26 mouse cellular contexts compared by ENCODE assay signal in the genomic region with DNA sequence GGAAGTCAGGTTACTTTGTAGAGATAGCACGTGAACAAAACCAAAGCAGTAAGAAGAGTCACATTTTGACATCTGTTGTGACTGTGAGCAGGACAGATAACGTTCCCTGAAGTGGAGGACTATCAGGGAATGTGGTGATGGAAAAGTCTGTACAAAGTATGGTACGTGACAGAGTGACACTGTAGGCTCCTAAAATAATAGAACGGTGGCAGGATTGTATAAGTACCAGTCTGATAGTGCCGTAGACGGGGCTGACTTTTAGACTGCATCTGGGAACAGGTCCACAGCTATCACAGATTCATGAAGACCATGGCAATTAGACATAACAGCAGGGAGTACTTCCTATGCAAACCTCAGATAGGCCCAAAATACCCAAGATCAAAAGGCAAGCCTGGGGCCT.
"Had no signal": no experiment of that assay in that cellular context is flagged by ENCODE, and none has a peak within 500 bp of the region (broad histone marks: within the 10 kb centered on the region; RNA-seq: fewer than 3 reads in every experiment).

No protein-coding gene starts in this region.

- H3K27ac ChIP-seq: gastrocnemius, adult 2 months; heart, embryonic 10.5 days; hindbrain, embryonic 10.5 days; hindbrain, embryonic 12.5 days; hindbrain, embryonic 14.5 days; intestine, embryonic 15.5 days; layer of hippocampus, adult 2 months; left cerebral cortex, adult 2 months; limb, embryonic 10.5 days; limb, embryonic 12.5 days; liver, embryonic 13.5 days; liver, embryonic 15.5 days had no signal

- H3K4me2 ChIP-seq: hindbrain, embryonic 12.5 days; hindbrain, embryonic 14.5 days; intestine, embryonic 15.5 days; limb, embryonic 12.5 days; liver, embryonic 11.5 days; liver, embryonic 13.5 days; liver, embryonic 15.5 days had no signal

- H3K9me3 ChIP-seq: heart, embryonic 10.5 days; hindbrain, embryonic 10.5 days; hindbrain, embryonic 12.5 days; intestine, embryonic 15.5 days; limb, embryonic 10.5 days; limb, embryonic 12.5 days; liver, embryonic 13.5 days; liver, embryonic 15.5 days had no signal

- ATAC-seq: forebrain, embryonic 16.5 days; hindbrain, embryonic 16.5 days; inflammation-experienced regulatory T-cells, adult 6 months; intestine, embryonic 15.5 days; intestine, postnatal 0 days; liver, postnatal 0 days had no signal

- H3K4me3 ChIP-seq: gastrocnemius, adult 2 months; heart, embryonic 10.5 days; hindbrain, embryonic 10.5 days; hindbrain, embryonic 12.5 days; intestine, embryonic 15.5 days; layer of hippocampus, adult 2 months; left cerebral cortex, adult 2 months; limb, embryonic 10.5 days; limb, embryonic 12.5 days; liver, embryonic 13.5 days; liver, embryonic 15.5 days had no signal

- H3K27me3 ChIP-seq: hindbrain, embryonic 12.5 days; intestine, embryonic 15.5 days; limb, embryonic 12.5 days; liver, embryonic 13.5 days; liver, embryonic 15.5 days had no signal

- DNase-seq: gastrocnemius, adult 2 months; gastrocnemius, postnatal 10 days; gastrocnemius, postnatal 25 days; kidney, adult 18-20 months; kidney, adult 8-10 months; kidney, postnatal 10 days; kidney, postnatal 25 days; kidney, postnatal 4 days; liver; liver, embryonic 13.5 days; liver, postnatal 0 days had no signal

- H3K9ac ChIP-seq: hindbrain, embryonic 12.5 days; hindbrain, embryonic 14.5 days; intestine, embryonic 15.5 days; limb, embryonic 12.5 days; liver, embryonic 13.5 days; liver, embryonic 15.5 days; liver, postnatal 0 days had no signal
